Mouse (Mus musculus) heart, postnatal 0 days (tissue): ENCODE results near the gene Elavl1.

Experiments
- CTCF ChIP-seq: IDR thresholded peaks from 2 replicates; pipeline ENCODE4 v1.5.1; 2016; ENCODE audit warnings: antibody characterized with exemption, control low read depth, low read depth
- EP300 ChIP-seq: IDR thresholded peaks from 2 replicates; pipeline ENCODE4 v1.6.1; 2016; ENCODE audit warnings: antibody characterized with exemption, low read depth

GRCm38 (mm10) chr8:4349335-4349734, 24.1 kb upstream of the Elavl1 start:
- TF ChIP-seq EP300, result no peak
- no peak for TF ChIP-seq CTCF
